Mouse (Mus musculus): ENCODE results near the gene Cfap43.

GRCm38 (mm10) chr19:47939361-47939760 is 20.3 kb upstream of the Cfap43 start:
- no peak for TF ChIP-seq MYOD1 (IDR thresholded peaks at IDR 0.05; ENCODE audit: control insufficient read depth in 1 of 3, insufficient read length in 2 of 3, low read depth in 2 of 3)
- TF ChIP-seq E2F4 (IDR thresholded peaks at IDR 0.05; ENCODE audit: insufficient read depth) = no peak
- TF ChIP-seq POLR2A (IDR thresholded peaks at IDR 0.05; ENCODE audit: insufficient read length, low read depth) = no peak
- TF ChIP-seq POLR2AphosphoS2 (IDR thresholded peaks at IDR 0.05; ENCODE audit: insufficient read length, low read depth) = no peak
- no peak for TF ChIP-seq CEBPB (IDR thresholded peaks at IDR 0.05; ENCODE audit: insufficient read depth, poor library complexity, severe bottlenecking)
- no peak for TF ChIP-seq MAX (IDR thresholded peaks at IDR 0.05; ENCODE audit: low read depth)
- TF ChIP-seq TCF12 (IDR thresholded peaks at IDR 0.05; ENCODE audit: insufficient read depth, poor library complexity, severe bottlenecking) = no peak
- TF ChIP-seq SRF (IDR thresholded peaks at IDR 0.05; ENCODE audit: control insufficient read depth, insufficient read length, low read depth) = no peak
- TF ChIP-seq USF1 (IDR thresholded peaks at IDR 0.05; ENCODE audit: low read depth) = no peak
- TF ChIP-seq REST (IDR thresholded peaks at IDR 0.05; ENCODE audit: insufficient read depth, insufficient read length) = no peak
